Mouse (Mus musculus): Measurements from ENCODE around the gene Gpc2. TPM values are rescaled to one million over a fixed set of nuclear protein-coding genes. Genes with fewer than 3 reads are reported as not detected.

The Gpc2 gene
- polyA plus RNA-seq (2014; fragmentation: Illumina TruSeq; extraction: RNeasy Lipid Tissue Mini Kit (QIAGEN cat#74804)) = 1.1 TPM

GRCm38 (mm10) chr5:138279585-138280424, at the start of gene Gpc2, which contains the start of the genes Gm43720 and Stag3:
Gene Gpc2 (minus strand): TSS chr5:138280005.
Gene Gm43720 (minus strand): TSS chr5:138279958.
Gene Stag3 (plus strand): TSS chr5:138280240.

DNA sequence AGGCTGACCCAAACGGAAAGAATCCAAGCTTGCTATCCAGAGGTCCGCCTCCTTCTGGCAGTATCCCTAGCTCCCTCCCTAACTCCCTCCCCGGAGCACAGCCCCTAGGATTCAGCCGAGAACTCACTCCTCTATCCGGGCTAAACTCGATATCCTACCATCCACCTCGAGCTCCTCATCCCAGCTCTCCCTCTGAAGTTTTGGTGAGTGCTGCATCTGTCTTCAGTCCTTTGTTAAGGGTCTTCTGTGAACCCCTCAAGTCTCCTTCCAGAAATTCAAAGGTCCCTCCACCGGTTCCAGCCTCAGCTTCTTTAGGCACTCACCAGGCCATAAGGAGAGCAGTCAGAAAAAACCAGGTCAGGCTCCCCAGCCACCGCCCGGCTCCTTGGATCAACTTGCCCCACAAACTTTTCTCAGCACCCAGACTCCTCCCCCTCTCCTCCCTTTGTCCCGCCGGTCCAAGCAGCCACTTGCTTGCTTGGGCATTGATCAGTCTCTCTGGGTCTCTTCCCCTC, 7.3 kb downstream of the Gpc2 start, which contains the start of gene Gal3st4:
Gal3st4 (minus strand) TSS at position 432 of the 515 bp plus-strand sequence.

GRCm38 (mm10) chr5:138263260-138264206, 16.3 kb downstream of the Gpc2 start, which contains the start of gene BC037034:
Gene BC037034 (minus strand): TSS chr5:138264033.

DNA sequence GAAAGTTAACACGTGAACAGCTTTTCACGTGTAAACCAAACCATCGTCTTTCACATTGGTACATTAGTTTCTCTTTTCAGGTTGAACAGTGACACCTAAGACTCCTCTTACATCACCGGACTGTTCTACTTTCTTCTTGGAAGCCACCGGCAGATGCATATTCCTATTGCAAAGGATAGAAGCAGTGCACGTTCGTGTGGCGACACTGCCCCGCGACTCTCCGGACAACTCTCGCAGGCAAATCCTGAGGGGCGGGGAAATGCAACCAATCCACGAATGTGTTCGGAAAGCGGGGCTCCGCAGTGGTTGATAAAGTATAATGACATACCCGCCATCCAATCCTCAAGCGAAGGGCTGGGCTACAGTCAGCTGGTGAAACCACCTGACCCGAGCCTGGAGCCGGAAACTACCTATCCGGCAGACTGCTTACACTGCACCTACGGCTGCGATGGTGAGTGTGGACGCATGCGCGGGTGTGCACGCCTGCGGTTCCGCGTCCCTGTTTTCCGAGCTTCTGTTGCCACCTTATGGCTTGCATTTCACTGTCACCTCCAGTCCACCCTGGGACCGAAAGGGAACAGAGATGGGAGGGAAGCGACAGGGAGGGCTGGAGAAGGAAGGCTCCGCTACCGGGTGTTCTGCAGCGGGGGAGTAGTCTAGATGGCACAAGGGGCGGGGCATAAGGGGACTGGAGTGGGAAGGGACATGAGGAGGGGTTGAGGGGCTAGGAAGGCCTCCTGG, 24.3 kb downstream of the Gpc2 start, which contains the start of gene Lamtor4:
Lamtor4 (plus strand) TSS at position 130 of the 741 bp plus-strand sequence.

DNA sequence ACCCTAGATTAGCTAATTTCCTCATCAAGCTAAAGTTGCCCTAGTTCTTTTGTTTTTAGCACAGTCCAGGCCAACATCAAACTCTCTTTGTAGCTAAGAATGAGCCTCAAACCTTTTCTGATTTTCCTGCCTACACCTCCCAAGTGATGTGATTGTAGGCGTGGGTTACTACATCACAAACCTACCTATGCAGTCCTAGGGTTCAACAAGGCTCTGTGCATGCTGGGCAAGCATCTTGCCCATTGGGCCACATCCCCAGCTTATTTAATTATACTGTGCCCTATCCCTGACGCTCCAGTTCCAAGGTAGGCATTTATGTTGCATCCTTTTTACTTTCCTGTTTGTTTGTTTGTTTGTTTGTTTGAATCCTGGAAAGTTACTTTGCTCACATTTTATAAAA, 54.1 kb downstream of the Gpc2 start, which contains the start of gene Nxpe5:
Nxpe5 (plus strand) TSS at position 199 of the 400 bp plus-strand sequence.

Other genes with a start within 250 kb of the Gpc2 start
- not detected for gene Smok3c, start 226.8 kb downstream of the Gpc2 start, polyA plus RNA-seq (2014; fragmentation: Illumina TruSeq; extraction: RNeasy Lipid Tissue Mini Kit (QIAGEN cat#74804))
- gene Zkscan1, start 194.9 kb downstream of the Gpc2 start, polyA plus RNA-seq (2014; fragmentation: Illumina TruSeq; extraction: RNeasy Lipid Tissue Mini Kit (QIAGEN cat#74804)) = 67.3 TPM
- 20.4 TPM for gene Zscan21, start 163.1 kb downstream of the Gpc2 start, polyA plus RNA-seq (2014; fragmentation: Illumina TruSeq; extraction: RNeasy Lipid Tissue Mini Kit (QIAGEN cat#74804))
- gene Zfp113, start 124.3 kb downstream of the Gpc2 start, polyA plus RNA-seq (2014; fragmentation: Illumina TruSeq; extraction: RNeasy Lipid Tissue Mini Kit (QIAGEN cat#74804)) = 36.9 TPM
- gene Cops6, start 118.9 kb downstream of the Gpc2 start, polyA plus RNA-seq (2014; fragmentation: Illumina TruSeq; extraction: RNeasy Lipid Tissue Mini Kit (QIAGEN cat#74804)) = 66.2 TPM
- gene Ap4m1, start 108.0 kb downstream of the Gpc2 start, polyA plus RNA-seq (2014; fragmentation: Illumina TruSeq; extraction: RNeasy Lipid Tissue Mini Kit (QIAGEN cat#74804)) = 4.1 TPM
- gene Mcm7, start 107.6 kb downstream of the Gpc2 start, polyA plus RNA-seq (2014; fragmentation: Illumina TruSeq; extraction: RNeasy Lipid Tissue Mini Kit (QIAGEN cat#74804)) = 28.4 TPM
- 3.8 TPM for gene Taf6, start 92.6 kb downstream of the Gpc2 start, polyA plus RNA-seq (2014; fragmentation: Illumina TruSeq; extraction: RNeasy Lipid Tissue Mini Kit (QIAGEN cat#74804))
- gene Cnpy4, start 92.5 kb downstream of the Gpc2 start, polyA plus RNA-seq (2014; fragmentation: Illumina TruSeq; extraction: RNeasy Lipid Tissue Mini Kit (QIAGEN cat#74804)) = 35.7 TPM
- 0.48 TPM for gene Mblac1, start 85.7 kb downstream of the Gpc2 start, polyA plus RNA-seq (2014; fragmentation: Illumina TruSeq; extraction: RNeasy Lipid Tissue Mini Kit (QIAGEN cat#74804))
- 0.54 TPM for gene Nxpe5, start 54.1 kb downstream of the Gpc2 start, polyA plus RNA-seq (2014; fragmentation: Illumina TruSeq; extraction: RNeasy Lipid Tissue Mini Kit (QIAGEN cat#74804))
- not detected for gene Lamtor4, start 24.5 kb downstream of the Gpc2 start, polyA plus RNA-seq (2014; fragmentation: Illumina TruSeq; extraction: RNeasy Lipid Tissue Mini Kit (QIAGEN cat#74804))
- 0.51 TPM for gene BC037034, start 16.0 kb downstream of the Gpc2 start, polyA plus RNA-seq (2014; fragmentation: Illumina TruSeq; extraction: RNeasy Lipid Tissue Mini Kit (QIAGEN cat#74804))
- 0.54 TPM for gene Gal3st4, start 7.2 kb downstream of the Gpc2 start, polyA plus RNA-seq (2014; fragmentation: Illumina TruSeq; extraction: RNeasy Lipid Tissue Mini Kit (QIAGEN cat#74804))
- gene Gm43720, start within 50 bp of the Gpc2 start, polyA plus RNA-seq (2014; fragmentation: Illumina TruSeq; extraction: RNeasy Lipid Tissue Mini Kit (QIAGEN cat#74804)) = not detected
- 0.68 TPM for gene Stag3, start 235 bp upstream of the Gpc2 start, polyA plus RNA-seq (2014; fragmentation: Illumina TruSeq; extraction: RNeasy Lipid Tissue Mini Kit (QIAGEN cat#74804))
- gene Pvrig, start 62.0 kb upstream of the Gpc2 start, polyA plus RNA-seq (2014; fragmentation: Illumina TruSeq; extraction: RNeasy Lipid Tissue Mini Kit (QIAGEN cat#74804)) = not detected
- 44.3 TPM for gene Zfp157, start 161.5 kb upstream of the Gpc2 start, polyA plus RNA-seq (2014; fragmentation: Illumina TruSeq; extraction: RNeasy Lipid Tissue Mini Kit (QIAGEN cat#74804))